Mouse (Mus musculus) E14TG2a.4 (cell line): ENCODE measurements at regions not wholly inside any gene's neighbourhood (a gene's known extent, or its start where the extent isn't known, plus 50 kb on each side); places are given as distances from the start of the nearest gene placed in this dataset.

ENCODE experiments used
- CTCF ChIP-seq: conservative IDR thresholded peaks from 2 replicates; pipeline ENCODE4 v1.5.1; 2014; ENCODE audit warnings: low read length
- NANOG ChIP-seq: IDR thresholded peaks from 2 replicates; pipeline ENCODE4 v1.6.1; 2014; ENCODE audit warnings: borderline replicate concordance, low read length, mixed read lengths
- POU5F1 ChIP-seq: IDR thresholded peaks from 2 replicates; pipeline ENCODE4 v1.6.1; 2014; ENCODE audit warnings: low read length, borderline replicate concordance

DNA sequence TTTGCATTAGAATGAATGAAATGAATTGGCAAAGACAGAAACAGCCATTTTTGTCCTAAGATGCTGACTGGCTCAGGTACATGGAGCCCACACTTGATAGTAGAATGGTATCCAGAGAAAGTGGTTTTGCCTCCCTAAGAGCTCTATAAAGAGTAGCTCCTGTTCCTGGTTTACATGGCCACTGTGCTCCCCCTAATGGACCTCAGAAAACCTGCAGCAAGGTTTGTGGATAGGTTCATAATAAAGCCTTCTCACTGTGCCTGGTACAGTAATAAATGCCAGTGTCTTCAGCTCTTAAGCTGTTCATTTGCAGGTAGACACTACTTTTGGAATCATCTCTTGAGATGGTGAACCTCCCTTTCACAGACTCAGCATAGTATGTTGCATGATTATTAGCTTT, 890.8 kb downstream of the Adam6a start:
- TF ChIP-seq CTCF (no peak), POU5F1 (no peak), NANOG (no peak)
